Mouse (Mus musculus): ENCODE results near the gene Nrxn1.

DNA sequence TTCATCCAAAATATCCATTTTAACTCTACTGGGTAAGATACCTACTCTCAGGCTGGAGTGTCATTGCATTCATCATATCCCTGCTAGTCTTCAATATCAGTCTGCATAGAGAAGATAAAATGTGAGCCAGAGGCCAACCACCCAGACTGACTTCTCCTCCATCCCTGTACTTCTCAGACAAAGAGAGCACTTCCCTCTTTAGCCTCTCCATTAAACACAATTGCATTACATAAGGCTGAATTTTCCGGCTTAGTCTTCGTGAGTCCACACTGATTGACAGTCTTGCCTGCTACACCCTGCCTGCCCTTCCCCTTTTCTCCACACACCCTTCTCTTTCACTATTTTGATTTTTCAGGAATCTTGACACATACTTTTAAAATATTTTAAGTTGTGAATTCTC lies 858.1 kb downstream of the Nrxn1 start:
- TF ChIP-seq CTCF (IDR thresholded peaks at IDR 0.05; ENCODE audit: insufficient read depth, low read depth, low read length): no peak
- TF ChIP-seq POLR2A (IDR thresholded peaks at IDR 0.05; ENCODE audit: insufficient read depth, low read depth, low read length): no peak
